Mouse (Mus musculus): Measurements from ENCODE around the gene Npb.

GRCm38 (mm10) chr11:120616617-120617294 is 8.5 kb downstream of the Npb start:
- TF ChIP-seq CTCF (IDR thresholded peaks at IDR 0.05; ENCODE audit: control insufficient read depth, insufficient read depth, insufficient replicate concordance, low read depth, low read length) (no peak), POLR2A (IDR thresholded peaks at IDR 0.05; ENCODE audit: control insufficient read depth, low read depth, low read length) (no peak)

All from testis, adult 2 months (tissue).